32 mouse cellular contexts compared by ENCODE assay signal in genomic region chrX:142190355-142190754, GRCm38 (mm10). TPM values are rescaled to one million over a fixed set of nuclear protein-coding genes. Genes with fewer than 3 reads are reported as not detected.
A peak's percentile ranks its signal among the peaks of the same experiment; 100 is the strongest.
DNase-seq lines count a peak whose midpoint lies in the region; ATAC-seq and TF ChIP-seq lines count a peak whose summit lies in the region.
"Had no signal": no experiment of that assay in that cellular context is flagged by ENCODE, and none has a peak within 500 bp of the region (broad histone marks: within the 10 kb centered on the region; RNA-seq: fewer than 3 reads in every experiment).

No protein-coding gene starts in this region.

- no peaks in the 10 kb centered on the region for H3K79me2 ChIP-seq in macrophage (ENCODE audit: inconsistent target)

- H3K4me3 ChIP-seq in bone marrow macrophage, adult 2 months (ENCODE audit: insufficient read depth, low read length): no peak overlapping the region
- no peak overlapping the region for H3K4me3 ChIP-seq in macrophage (ENCODE audit: inconsistent target)
- no peak overlapping the region for H3K4me3 ChIP-seq in kidney, embryonic 16.5 days (ENCODE audit: low read length)
- H3K4me3 ChIP-seq: embryonic facial prominence, embryonic 10.5 days; embryonic facial prominence, embryonic 15.5 days; forebrain, embryonic 12.5 days; heart, embryonic 12.5 days; hindbrain, embryonic 10.5 days; kidney, embryonic 15.5 days; limb, embryonic 10.5 days; limb, embryonic 15.5 days; neural tube, embryonic 15.5 days had no signal

- H3K9me3 ChIP-seq in kidney, embryonic 16.5 days (ENCODE audit: low read length): no peaks in the 10 kb centered on the region
- H3K9me3 ChIP-seq: embryonic facial prominence, embryonic 10.5 days; embryonic facial prominence, embryonic 15.5 days; forebrain, embryonic 12.5 days; heart, embryonic 12.5 days; hindbrain, embryonic 10.5 days; kidney, embryonic 15.5 days; limb, embryonic 10.5 days; limb, embryonic 15.5 days; neural tube, embryonic 15.5 days had no signal

- no peak for TF ChIP-seq CTCF in bone marrow macrophage, adult 2 months (IDR thresholded peaks at IDR 0.05; ENCODE audit: low read depth, low read length)

- H3K27me3 ChIP-seq in splenic B cell, adult 2 months (ENCODE audit: control insufficient read depth, insufficient read depth, low read length, poor library complexity, severe bottlenecking): no peaks in the 10 kb centered on the region
- H3K27me3 ChIP-seq in kidney, embryonic 16.5 days (ENCODE audit: insufficient read depth, low read length): peaks cover 24% of the 10 kb centered on the region; the same call in 1 of the 2 replicates
- H3K27me3 ChIP-seq: embryonic facial prominence, embryonic 15.5 days; heart, embryonic 12.5 days had no signal

- no peak overlapping the region for H3K9ac ChIP-seq in kidney, embryonic 16.5 days (replicated peaks; ENCODE audit: low read length)
- H3K9ac ChIP-seq: embryonic facial prominence, embryonic 15.5 days; forebrain, embryonic 12.5 days; forebrain, postnatal 0 days; heart, embryonic 12.5 days; kidney, embryonic 15.5 days; limb, embryonic 15.5 days; liver, embryonic 14.5 days; lung, embryonic 14.5 days; neural tube, embryonic 15.5 days had no signal

- no peak for TF ChIP-seq POLR2A in bone marrow macrophage, adult 2 months (IDR thresholded peaks at IDR 0.05; ENCODE audit: borderline replicate concordance, low read depth, low read length)

- WGBS in macrophage (ENCODE audit: missing documents): 8% methylated on average over 2 of the region's 2 CpGs
- WGBS in kidney, embryonic 16.5 days: 80% methylated on average over 2 of the region's 2 CpGs

- H3K27ac ChIP-seq in bone marrow macrophage, adult 2 months (ENCODE audit: insufficient read depth, low read depth, low read length): peak overlapping the region; percentile 71
- peak overlapping the region; percentile 22; the same call in 1 of the 2 replicates for H3K27ac ChIP-seq in macrophage
- no peak overlapping the region for H3K27ac ChIP-seq in kidney, embryonic 16.5 days (ENCODE audit: low read length)
- H3K27ac ChIP-seq: embryonic facial prominence, embryonic 10.5 days; embryonic facial prominence, embryonic 15.5 days; forebrain, embryonic 12.5 days; hindbrain, embryonic 10.5 days; kidney, embryonic 15.5 days; limb, embryonic 10.5 days; limb, embryonic 15.5 days; liver, embryonic 14.5 days; neural tube, embryonic 15.5 days had no signal

- no peak for ATAC-seq in kidney, embryonic 16.5 days (ENCODE audit: low FRiP score, low TSS enrichment)
- ATAC-seq: hindbrain, embryonic 16.5 days had no signal

- no peak overlapping the region for H3K4me2 ChIP-seq in kidney, embryonic 16.5 days (replicated peaks; ENCODE audit: low read depth, low read length)
- H3K4me2 ChIP-seq: embryonic facial prominence, embryonic 15.5 days; forebrain, embryonic 12.5 days; kidney, embryonic 15.5 days; limb, embryonic 15.5 days; lung, embryonic 14.5 days; neural tube, embryonic 15.5 days had no signal

- DNase-seq in lung, postnatal 36 days: peak; percentile 3
- no peak for DNase-seq in lung, postnatal 14 days
- peak; percentile 12 for DNase-seq in splenic B cell, adult 2 months (ENCODE audit: low read depth, low spot score)
- DNase-seq in kidney, postnatal 36 days: no peak
- no peak for DNase-seq in embryo, embryonic 10.5 days (ENCODE audit: low spot score)
- DNase-seq: adrenal gland, adult 2 months; cerebellum, adult 18-20 months; cerebellum, postnatal 10 days; forebrain, postnatal 0 days; gastrocnemius, postnatal 10 days; kidney, adult 18-20 months; kidney, postnatal 4 days; lung, embryonic 14.5 days; midbrain, embryonic 14.5 days; right cerebral cortex, adult 18-20 months; right cerebral cortex, postnatal 4 days had no signal

- no peaks in the 10 kb centered on the region for H3K36me3 ChIP-seq in macrophage (ENCODE audit: inconsistent target)
- H3K36me3 ChIP-seq in splenic B cell, adult 2 months (ENCODE audit: control insufficient read depth, insufficient read depth, low read length, poor library complexity, severe bottlenecking): no peaks in the 10 kb centered on the region
- H3K36me3 ChIP-seq in kidney, embryonic 16.5 days (ENCODE audit: insufficient read depth, low read length): no peaks in the 10 kb centered on the region
- H3K36me3 ChIP-seq: embryonic facial prominence, embryonic 10.5 days; embryonic facial prominence, embryonic 15.5 days; forebrain, embryonic 12.5 days; heart, embryonic 12.5 days; hindbrain, embryonic 10.5 days; kidney, embryonic 15.5 days; limb, embryonic 10.5 days; limb, embryonic 15.5 days; neural tube, embryonic 15.5 days had no signal

- peaks cover 10% of the 10 kb centered on the region for H3K4me1 ChIP-seq in bone marrow macrophage, adult 2 months (ENCODE audit: control insufficient read depth, insufficient read depth, low read length)
- no peaks in the 10 kb centered on the region for H3K4me1 ChIP-seq in kidney, embryonic 16.5 days (ENCODE audit: insufficient read depth, low read length)
- H3K4me1 ChIP-seq: embryonic facial prominence, embryonic 10.5 days; embryonic facial prominence, embryonic 15.5 days; forebrain, embryonic 12.5 days; heart, embryonic 12.5 days; hindbrain, embryonic 10.5 days; kidney, embryonic 15.5 days; limb, embryonic 10.5 days; limb, embryonic 15.5 days; neural tube, embryonic 15.5 days had no signal

RNA-seq across cellular contexts. Expression of gene Gucy2f, which starts 6.4 kb away (rescaled TPM):
- not detected in 2 replicates for polyA plus RNA-seq in bone marrow macrophage, adult 2 months (2012; ENCODE audit: insufficient read depth, insufficient read length, missing spikeins)
- total RNA-seq in macrophage (2018; cell fraction: chromatin; rRNA removed): not detected
- total RNA-seq in macrophage (2018; cell fraction: cytosol; rRNA removed): not detected
- total RNA-seq in macrophage (2018; cell fraction: nucleus; rRNA removed): not detected
- polyA plus RNA-seq in macrophage (2018): not detected in 3 replicates
- not detected in 2 replicates for polyA plus RNA-seq in kidney, embryonic 16.5 days (2015; fragmentation: Nextera tagmentation; extraction: Ambion mirVana)
- total RNA-seq: adrenal gland, adult 2 months; gastrocnemius, postnatal 10 days had no signal
- polyA plus RNA-seq: adrenal gland, adult 2 months; embryonic facial prominence, embryonic 10.5 days; embryonic facial prominence, embryonic 15.5 days; heart, embryonic 12.5 days; heart, postnatal 0 days; hindbrain, embryonic 10.5 days; limb, embryonic 10.5 days; limb, embryonic 15.5 days; liver, embryonic 14.5 days; spleen, adult 2 months had no signal

RNA-seq across cellular contexts. Expression of gene Nxt2, which starts 36.2 kb away (rescaled TPM):
- polyA plus RNA-seq in bone marrow macrophage, adult 2 months (2012; ENCODE audit: insufficient read depth, insufficient read length, missing spikeins): 23.7 and 25.7 TPM in 2 replicates
- 1 to 10 TPM in 16 of 26 experiments, under 1 TPM in 8, not detected in 2; 0.33 to 3.7 (median 1.8) TPM for total RNA-seq in macrophage (2018; cell fraction: chromatin; rRNA removed)
- 10 to 100 TPM in 4 of 26 experiments, 1 to 10 TPM in 22; 6.2 to 11.3 (median 8.8) TPM for total RNA-seq in macrophage (2018; cell fraction: cytosol; rRNA removed)
- 1 to 10 TPM; 1.1 to 7.7 (median 2.8) TPM for total RNA-seq in macrophage (2018; cell fraction: nucleus; rRNA removed)
- polyA plus RNA-seq in macrophage (2018): 8.8 to 17.6 TPM (median 11.6 TPM) in 3 replicates
- 24.4 and 26.7 TPM in 2 replicates for polyA plus RNA-seq in kidney, embryonic 16.5 days (2015; fragmentation: Nextera tagmentation; extraction: Ambion mirVana)

Comparison
In these comparisons a context has a peak if more than half of its experiments do, and no peak if none do; other contexts are left out.
1. DNase-seq: peak in lung, postnatal 36 days (single experiment) and splenic B cell, adult 2 months (single experiment); none in lung, postnatal 14 days (single experiment), kidney, postnatal 36 days (0 of 2) and embryo, embryonic 10.5 days (single experiment).